Mouse (Mus musculus) limb, embryonic 11.5 days (tissue): ENCODE measurements around the gene Sart3. TPM values are rescaled to one million over a fixed set of nuclear protein-coding genes. Genes with fewer than 3 reads are reported as not detected.

ENCODE experiments used
- ATAC-seq: fragments of 200-750 bp; cut with Nextera tagmentation; 2 replicates; pipeline ENCODE4 v1.8.0; 2017; ENCODE audit warnings: low read depth; ENCODE audit not compliant: insufficient number of reproducible peaks, low FRiP score, low TSS enrichment
- DNase-seq: peaks from one replicate; pipeline ENCODE4 v3.0.0-alpha.2; 2015; ENCODE audit warnings: low spot score
- H3K27ac ChIP-seq: fragments of 300-500 bp; sonication (generic); replicated peaks from 2 replicates; pipeline ENCODE4 v1.5.1; 2014; ENCODE audit warnings: low read depth, mild to moderate bottlenecking, low read length
- H3K27me3 ChIP-seq: fragments of 300-500 bp; sonication (generic); 2 replicates; pipeline ENCODE4 v1.6.1; 2014; ENCODE audit warnings: mild to moderate bottlenecking, low read length, mixed read lengths; ENCODE audit not compliant: control insufficient read depth, insufficient read depth
- H3K36me3 ChIP-seq: fragments of 300-500 bp; sonication (generic); 2 replicates; pipeline ENCODE4 v1.6.1; 2014; ENCODE audit warnings: mild to moderate bottlenecking, low read length, moderate library complexity, mixed read lengths; ENCODE audit not compliant: control insufficient read depth, insufficient read depth
- H3K4me1 ChIP-seq: fragments of 300-500 bp; sonication (generic); 2 replicates; pipeline ENCODE4 v1.6.1; 2014; ENCODE audit warnings: low read length, mixed read lengths; ENCODE audit not compliant: control insufficient read depth, insufficient read depth
- H3K4me2 ChIP-seq: fragments of 300-500 bp; sonication (generic); 2 replicates; pipeline ENCODE4 v1.6.1; 2014; ENCODE audit warnings: low read depth, mild to moderate bottlenecking, moderate library complexity; ENCODE audit not compliant: severe bottlenecking
- H3K4me3 ChIP-seq: fragments of 300-500 bp; sonication (generic); 2 replicates; pipeline ENCODE4 v1.5.1; 2014; ENCODE audit warnings: low read depth, low read length
- H3K9ac ChIP-seq: fragments of 300-500 bp; sonication (generic); 2 replicates; pipeline ENCODE4 v1.6.1; 2014; ENCODE audit warnings: mild to moderate bottlenecking, low read length
- H3K9me3 ChIP-seq: fragments of 300-500 bp; sonication (generic); 2 replicates; pipeline ENCODE4 v1.6.1; 2016; ENCODE audit warnings: low read length; ENCODE audit not compliant: control insufficient read depth
- WGBS: fragments of 180-500 bp; shearing (Covaris S2); extraction: QIAGEN DNeasy Blood & Tissue Kit; methylation state at CpG from one replicate; pipeline ENCODE4 v1.1.7; 2014; 5-methylcytosine and 5-hydroxymethylcytosine counted together
- polyA plus RNA-seq: library from polyadenylated mRNA; unstranded; fragments of >200 nt; fragmentation: Nextera tagmentation; extraction: Ambion mirVana; gene quantifications from 2 replicates; pipeline ENCODE4 v1.2.1, GENCODE M21; 2014

Gene Sart3
- polyA plus RNA-seq, 1 experiment from 2014 or later: 64.6 TPM

- Histone ChIP-seq H3K4me3 (peak overlapping the region; percentile 57), H3K4me1 (peaks cover 53% of the 10 kb centered on the region), H3K4me2 (peak overlapping the region; percentile 91), H3K27me3 (no peaks in the 10 kb centered on the region), H3K9ac (peak overlapping the region; percentile 1; the same call in 1 of the 2 replicates), H3K9me3 (no peaks in the 10 kb centered on the region), H3K36me3 (peaks cover 11% of the 10 kb centered on the region), H3K27ac (peak overlapping the region; percentile 97; the same call in 1 of the 2 replicates)
- WGBS: 67% methylated on average over 9 of the region's 9 CpGs
- ATAC-seq (no peak), DNase-seq (no peak)
Measured at GRCm38 (mm10) chr5:113798525-113798924, 26.2 kb upstream of the Sart3 start.

GRCm38 (mm10) chr5:113797149-113797882 is 25.0 kb upstream of the Sart3 start:
- peak overlapping the region; percentile 55 for H3K9ac ChIP-seq
- H3K9me3 ChIP-seq: no peaks in the 10 kb centered on the region
- peaks cover 61% of the 10 kb centered on the region for H3K4me1 ChIP-seq
- peak; percentile 27; the same call in 1 of the 2 replicates for ATAC-seq
- H3K36me3 ChIP-seq: peaks cover 14% of the 10 kb centered on the region
- WGBS: 3% methylated on average over 19 of the region's 19 CpGs
- H3K4me3 ChIP-seq: peak overlapping the region; percentile 57
- H3K4me2 ChIP-seq: peak overlapping the region; percentile 91
- H3K27me3 ChIP-seq: no peaks in the 10 kb centered on the region
- peak overlapping the region; percentile 97 for H3K27ac ChIP-seq
- DNase-seq: peak; percentile 53

- Histone ChIP-seq H3K36me3 (peaks cover 14% of the 10 kb centered on the region), H3K27me3 (no peaks in the 10 kb centered on the region), H3K9me3 (no peaks in the 10 kb centered on the region), H3K4me2 (peak overlapping the region; percentile 91), H3K4me1 (peaks cover 64% of the 10 kb centered on the region), H3K4me3 (peak overlapping the region; percentile 57), H3K27ac (peak overlapping the region; percentile 97), H3K9ac (peak overlapping the region; percentile 22)
- ATAC-seq (peak; percentile 61), DNase-seq (peak; percentile 98)
- 3% methylated on average over 13 of the region's 13 CpGs for WGBS
Measured at GRCm38 (mm10) chr5:113796401-113797148, 24.3 kb upstream of the Sart3 start.

GRCm38 (mm10) chr5:113791197-113792095 is 19.1 kb upstream of the Sart3 start:
- WGBS: 88% methylated on average over 16 of the region's 16 CpGs
- no peak for DNase-seq
- H3K4me1 ChIP-seq: peaks cover 62% of the 10 kb centered on the region
- no peaks in the 10 kb centered on the region for H3K9me3 ChIP-seq
- H3K9ac ChIP-seq: no peak overlapping the region
- H3K4me2 ChIP-seq: no peak overlapping the region
- H3K36me3 ChIP-seq: peaks cover 14% of the 10 kb centered on the region
- no peak for ATAC-seq
- no peaks in the 10 kb centered on the region for H3K27me3 ChIP-seq
- peak overlapping the region; percentile 21; the same call in 1 of the 2 replicates for H3K27ac ChIP-seq
- no peak overlapping the region for H3K4me3 ChIP-seq

GRCm38 (mm10) chr5:113790453-113791196 is 18.3 kb upstream of the Sart3 start:
- 63% methylated on average over 11 of the region's 11 CpGs for WGBS
- ATAC-seq (no peak), DNase-seq (no peak)
- Histone ChIP-seq H3K4me3 (no peak overlapping the region), H3K27me3 (no peaks in the 10 kb centered on the region), H3K9me3 (no peaks in the 10 kb centered on the region), H3K27ac (peak overlapping the region; percentile 68), H3K4me2 (no peak overlapping the region), H3K36me3 (peaks cover 14% of the 10 kb centered on the region), H3K4me1 (peaks cover 54% of the 10 kb centered on the region), H3K9ac (no peak overlapping the region)

- WGBS: 8% methylated on average over 7 of the region's 7 CpGs
- Histone ChIP-seq H3K9me3 (no peaks in the 10 kb centered on the region), H3K36me3 (peaks cover 5% of the 10 kb centered on the region), H3K9ac (no peak overlapping the region), H3K4me3 (no peak overlapping the region), H3K27me3 (no peaks in the 10 kb centered on the region), H3K4me2 (peak overlapping the region; percentile 20; the same call in 1 of the 2 replicates), H3K4me1 (peaks cover 49% of the 10 kb centered on the region), H3K27ac (peak overlapping the region; percentile 88)
- peak; percentile 82 for ATAC-seq
- peak; percentile 82 for DNase-seq
Measured at GRCm38 (mm10) chr5:113789075-113789788, 16.9 kb upstream of the Sart3 start.

GRCm38 (mm10) chr5:113788645-113789044 is 16.3 kb upstream of the Sart3 start:
- Histone ChIP-seq H3K4me2 (no peak overlapping the region; the same call in 1 of the 2 replicates), H3K9ac (no peak overlapping the region), H3K4me1 (peaks cover 50% of the 10 kb centered on the region), H3K36me3 (peaks cover 3% of the 10 kb centered on the region; the same call in 1 of the 2 replicates), H3K27me3 (no peaks in the 10 kb centered on the region), H3K27ac (peak overlapping the region; percentile 88), H3K4me3 (no peak overlapping the region), H3K9me3 (no peaks in the 10 kb centered on the region)
- ATAC-seq (peak; percentile 33; the same call in 1 of the 2 replicates), DNase-seq (no peak)
- WGBS: 17% methylated on average over 6 of the region's 6 CpGs
